Mouse (Mus musculus): ENCODE measurements around the gene Dram2. TPM values are rescaled to one million over a fixed set of nuclear protein-coding genes. Genes with fewer than 3 reads are reported as not detected.
"Not testable (repeated sequence)": the region's sequence is repeated elsewhere in the genome, so short reads cannot be mapped to it uniquely, and the experiment has no call there.

The Dram2 gene
- polyA plus RNA-seq, 1 experiment from 2014 or later = 49.8 TPM

DNA sequence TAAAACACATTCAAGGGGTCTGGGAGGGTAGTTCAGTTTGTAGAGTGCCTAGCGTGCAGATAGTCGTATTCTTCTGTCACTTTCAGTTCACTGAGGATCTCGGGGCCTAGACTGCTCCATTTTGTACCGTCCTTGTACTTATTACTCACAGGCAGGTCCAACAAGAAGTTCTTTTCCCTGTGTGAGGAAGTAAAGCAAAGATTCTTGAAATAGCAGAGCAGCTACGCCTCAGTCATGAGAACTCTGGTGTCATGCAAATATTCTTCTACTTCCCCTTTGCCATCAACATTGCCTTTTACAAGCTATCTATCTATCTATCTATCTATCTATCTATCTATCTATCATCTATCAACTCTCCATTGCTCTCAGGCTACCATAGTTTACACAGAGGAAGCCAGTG is 5.8 kb downstream of the Dram2 start:
- ATAC-seq (ENCODE audit: low FRiP score, low read depth) = no peak
- Histone ChIP-seq H3K4me3 (no peak overlapping the region), H3K27ac (no peak overlapping the region), H3K9me3 (no peaks in the 10 kb centered on the region), H3K9ac (no peak overlapping the region), H3K36me3 (peaks cover 34% of the 10 kb centered on the region), H3K27me3 (no peaks in the 10 kb centered on the region), H3K4me1 (peaks cover 6% of the 10 kb centered on the region), H3K4me2 (replicated peaks) (no peak overlapping the region)
- 89% methylated on average over 5 of the region's 5 CpGs for WGBS

GRCm38 (mm10) chr3:106555743-106556250 is 8.2 kb downstream of the Dram2 start:
- Histone ChIP-seq H3K9me3 (no peaks in the 10 kb centered on the region), H3K9ac (no peak overlapping the region), H3K4me2 (replicated peaks) (no peak overlapping the region), H3K4me3 (no peak overlapping the region), H3K4me1 (no peaks in the 10 kb centered on the region), H3K27ac (no peak overlapping the region), H3K36me3 (peaks cover 40% of the 10 kb centered on the region), H3K27me3 (no peaks in the 10 kb centered on the region)
- WGBS = 85% methylated on average over 3 of the region's 3 CpGs
- no peak for ATAC-seq (ENCODE audit: low FRiP score, low read depth)

DNA sequence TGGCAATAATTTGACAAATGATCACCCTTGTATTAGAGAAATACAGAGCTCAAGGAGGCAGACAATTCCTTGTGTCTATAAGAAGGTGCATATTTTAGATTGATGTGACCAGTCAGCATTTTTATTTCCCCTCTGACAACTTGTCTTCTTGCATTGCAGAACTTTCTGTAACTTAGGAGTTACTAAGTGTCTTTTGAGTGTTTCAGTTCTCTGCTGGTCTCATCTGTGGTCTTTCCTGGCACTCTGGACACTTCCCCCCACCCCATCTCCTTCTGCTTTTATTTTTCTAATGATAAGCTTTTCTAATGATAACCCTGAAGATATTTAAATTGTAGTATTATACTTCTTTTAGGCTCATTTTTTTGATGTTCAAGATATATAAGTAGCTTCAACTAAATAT is 10.7 kb downstream of the Dram2 start:
- Histone ChIP-seq H3K9ac (no peak overlapping the region), H3K4me2 (replicated peaks) (no peak overlapping the region), H3K27me3 (no peaks in the 10 kb centered on the region), H3K4me1 (no peaks in the 10 kb centered on the region), H3K27ac (no peak overlapping the region), H3K4me3 (no peak overlapping the region), H3K36me3 (peaks cover 41% of the 10 kb centered on the region), H3K9me3 (no peaks in the 10 kb centered on the region)
- ATAC-seq (ENCODE audit: low FRiP score, low read depth) = no peak

- peaks cover 16% of the 10 kb centered on the region for H3K36me3 ChIP-seq
- no peaks in the 10 kb centered on the region for H3K27me3 ChIP-seq
- no peak overlapping the region for H3K4me3 ChIP-seq
- H3K27ac ChIP-seq = no peak overlapping the region
- no peak for ATAC-seq (ENCODE audit: low FRiP score, low read depth)
- H3K9me3 ChIP-seq = no peaks in the 10 kb centered on the region
- 91% methylated on average over 3 of the region's 3 CpGs for WGBS
- no peak overlapping the region for H3K4me2 ChIP-seq (replicated peaks)
- no peaks in the 10 kb centered on the region for H3K4me1 ChIP-seq
- H3K9ac ChIP-seq = no peak overlapping the region
Observed at GRCm38 (mm10) chr3:106565876-106566275, 18.3 kb downstream of the Dram2 start.

- Histone ChIP-seq H3K4me3 (no peak overlapping the region), H3K9ac (no peak overlapping the region), H3K27ac (no peak overlapping the region), H3K9me3 (no peaks in the 10 kb centered on the region), H3K4me1 (no peaks in the 10 kb centered on the region), H3K27me3 (no peaks in the 10 kb centered on the region), H3K36me3 (peaks cover 14% of the 10 kb centered on the region), H3K4me2 (replicated peaks) (no peak overlapping the region)
- ATAC-seq (ENCODE audit: low FRiP score, low read depth) = no peak
- WGBS = 80% methylated on average over 3 of the region's 3 CpGs
Observed at GRCm38 (mm10) chr3:106573191-106573590, 25.6 kb downstream of the Dram2 start.

DNA sequence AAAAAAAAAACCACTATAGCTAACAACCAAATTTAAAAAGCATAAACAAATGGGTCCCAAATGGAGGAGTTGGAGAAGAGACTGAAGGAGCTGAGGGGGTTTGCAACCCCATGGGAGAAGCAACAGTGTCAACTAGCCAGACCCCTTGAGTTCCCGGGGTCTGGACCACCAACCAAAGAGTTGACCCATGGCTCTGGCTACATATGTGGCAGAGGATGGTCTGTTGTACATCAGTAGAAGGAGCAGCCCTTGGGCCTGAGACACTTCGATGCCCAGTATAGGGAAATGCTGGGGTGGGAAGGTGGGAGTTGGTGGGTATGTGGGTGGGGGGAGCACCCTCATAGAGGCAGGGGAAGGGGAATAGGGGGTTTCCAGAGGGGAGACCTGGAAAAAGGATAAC is 31.7 kb downstream of the Dram2 start:
- no peak overlapping the region for H3K27ac ChIP-seq
- H3K4me1 ChIP-seq = no peaks in the 10 kb centered on the region
- peaks cover 3% of the 10 kb centered on the region for H3K36me3 ChIP-seq
- H3K9me3 ChIP-seq = no peaks in the 10 kb centered on the region
- no peak overlapping the region for H3K9ac ChIP-seq
- ATAC-seq (ENCODE audit: low FRiP score, low read depth) = no peak
- no peaks in the 10 kb centered on the region for H3K27me3 ChIP-seq
- H3K4me3 ChIP-seq = no peak overlapping the region
- H3K4me2 ChIP-seq (replicated peaks) = no peak overlapping the region
- 87% methylated on average over 2 of the region's 2 CpGs for WGBS

DNA sequence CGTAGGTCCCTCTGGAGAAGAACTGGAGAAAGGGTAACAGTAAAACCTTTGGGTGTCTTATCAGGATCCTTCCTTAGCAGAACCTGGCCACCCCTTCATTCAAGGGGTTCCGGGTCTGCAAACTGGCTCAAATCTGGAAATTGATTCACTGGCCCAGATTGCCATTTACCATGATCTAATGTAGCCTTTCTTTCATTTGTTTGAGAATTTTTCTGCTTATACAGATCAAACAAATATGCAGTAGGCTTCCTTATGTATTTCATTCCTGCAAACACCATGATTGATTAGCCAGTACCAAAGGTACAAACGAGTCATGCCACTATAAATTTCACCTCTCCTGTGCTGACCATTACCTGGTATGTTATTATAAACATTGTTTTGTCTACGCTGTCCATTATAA is 46.0 kb downstream of the Dram2 start:
- not testable (repeated sequence) for H3K9ac ChIP-seq; H3K27me3 ChIP-seq; H3K4me1 ChIP-seq; H3K36me3 ChIP-seq; H3K9me3 ChIP-seq; ATAC-seq (ENCODE audit: low FRiP score, low read depth); H3K4me3 ChIP-seq; H3K27ac ChIP-seq; H3K4me2 ChIP-seq (replicated peaks)
- WGBS = 82% methylated on average over 4 of the region's 4 CpGs

DNA sequence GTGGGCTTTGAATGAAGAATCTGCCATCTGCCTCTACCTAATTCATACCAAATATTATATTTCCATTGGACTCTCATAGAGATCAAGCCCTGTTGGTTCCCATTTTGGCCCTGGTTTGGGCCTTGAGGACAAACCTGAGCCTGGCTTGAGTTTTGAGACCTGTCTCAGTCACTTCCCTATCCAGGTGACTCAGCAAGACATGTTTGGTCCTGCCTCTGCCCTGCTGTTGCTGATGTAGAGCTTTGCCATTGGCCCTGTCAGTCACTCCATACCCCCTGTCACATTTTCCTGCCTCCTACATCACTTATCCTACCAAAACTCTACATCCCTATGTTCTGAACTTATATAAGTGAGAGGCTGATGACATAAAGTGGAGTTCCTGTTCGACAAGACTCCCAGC is 70.5 kb downstream of the Dram2 start:
- no peak for ATAC-seq (ENCODE audit: low FRiP score, low read depth)
- H3K9me3 ChIP-seq = no peaks in the 10 kb centered on the region
- H3K27me3 ChIP-seq = no peaks in the 10 kb centered on the region
- H3K4me3 ChIP-seq = no peak overlapping the region
- H3K4me1 ChIP-seq = no peaks in the 10 kb centered on the region
- WGBS = 84% methylated on average over 1 of the region's 1 CpGs
- H3K36me3 ChIP-seq = no peaks in the 10 kb centered on the region
- H3K9ac ChIP-seq = no peak overlapping the region
- no peak overlapping the region for H3K4me2 ChIP-seq (replicated peaks)
- no peak overlapping the region for H3K27ac ChIP-seq

Other genes with a start within 250 kb of the Dram2 start
- gene Chil6, start 141.6 kb upstream of the Dram2 start, polyA plus RNA-seq (2015; fragmentation: Nextera tagmentation; extraction: Ambion mirVana) = not detected in 2 replicates
- gene Dennd2d, start 65.4 kb upstream of the Dram2 start, polyA plus RNA-seq (2015; fragmentation: Nextera tagmentation; extraction: Ambion mirVana) = 2.6 and 3.0 TPM in 2 replicates
- 59.6 and 62.6 TPM in 2 replicates for gene Cept1, start within 50 bp of the Dram2 start, polyA plus RNA-seq (2015; fragmentation: Nextera tagmentation; extraction: Ambion mirVana)
- gene Lrif1, start 137.2 kb downstream of the Dram2 start, polyA plus RNA-seq (2015; fragmentation: Nextera tagmentation; extraction: Ambion mirVana) = 14.1 and 14.3 TPM in 2 replicates
- 7.0 and 7.4 TPM in 2 replicates for gene Cd53, start 242.4 kb downstream of the Dram2 start, polyA plus RNA-seq (2015; fragmentation: Nextera tagmentation; extraction: Ambion mirVana)